Mouse (Mus musculus): ENCODE results near the gene Lrguk. TPM values are rescaled to one million over a fixed set of nuclear protein-coding genes. Genes with fewer than 3 reads are reported as not detected.

Gene Lrguk
- total RNA-seq (2021) = under 1 TPM; 0.02 to 0.04 TPM
- long read RNA-seq, experiment 1 = 0 reads
- long read RNA-seq, experiment 2 = 0 reads

GRCm38 (mm10) chr6:34028933-34029745, at the start of gene Lrguk:
Lrguk (plus strand) TSS chr6:34029448.
- DNase-seq = peak; percentile 83
- intact Hi-C loops (cut with DNase I; ENCODE audit: low total_unique reads) = no loop called here

DNA sequence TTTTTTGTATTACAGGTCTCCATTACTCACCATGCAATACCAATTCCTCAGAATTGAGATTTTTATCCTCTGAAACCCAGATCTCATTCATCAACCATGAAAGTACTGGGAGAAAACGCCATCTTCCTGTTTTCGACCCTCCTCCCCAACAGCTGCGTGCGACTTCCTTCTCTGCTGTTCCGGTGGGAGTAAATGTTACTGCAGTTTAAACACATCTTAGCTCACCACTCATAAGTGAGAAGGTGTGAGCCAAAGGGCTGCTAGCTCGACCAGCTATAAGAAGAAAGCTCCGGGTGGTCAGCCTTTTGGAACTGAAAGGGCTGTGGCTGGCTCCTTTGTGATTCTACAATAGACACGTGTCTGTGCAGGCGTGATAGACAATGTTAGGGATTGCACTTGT, 46.5 kb upstream of the Lrguk start:
- DNase-seq = no peak

DNA sequence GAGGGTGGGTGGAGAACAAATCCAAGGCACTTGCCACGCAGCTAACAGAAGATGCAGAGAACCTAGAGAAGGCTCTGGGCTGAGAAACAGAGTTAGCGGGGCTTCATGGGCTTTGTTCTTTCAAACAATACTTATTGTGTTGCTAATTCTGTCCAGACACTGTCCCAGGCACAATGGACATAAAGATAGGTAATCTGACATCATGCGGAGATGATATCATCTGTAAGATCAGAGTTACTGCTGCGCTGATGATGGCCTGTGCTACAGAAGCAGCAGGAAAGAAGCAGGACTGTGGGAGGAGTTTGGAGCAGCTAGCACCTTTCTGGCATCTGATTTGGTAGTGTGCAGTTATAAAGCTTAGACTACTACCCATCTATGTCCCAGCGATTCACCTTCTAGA, 42.1 kb upstream of the Lrguk start:
- intact Hi-C loops (cut with DNase I; ENCODE audit: low total_unique reads) = no loop called here
- no peak for DNase-seq

More for the DNA sequence above, 46.5 kb upstream of the Lrguk start:
- intact Hi-C loops (cut with DNase I; ENCODE audit: low total_unique reads) = no loop called here

GRCm38 (mm10) chr6:33992213-33993034, 36.8 kb upstream of the Lrguk start:
- intact Hi-C loops (cut with DNase I; ENCODE audit: low total_unique reads) = no loop called here
- DNase-seq = no peak

- intact Hi-C loops (cut with DNase I; ENCODE audit: low total_unique reads) = no loop called here
- no peak for DNase-seq
Observed at GRCm38 (mm10) chr6:33993842-33994241, 35.4 kb upstream of the Lrguk start.

DNA sequence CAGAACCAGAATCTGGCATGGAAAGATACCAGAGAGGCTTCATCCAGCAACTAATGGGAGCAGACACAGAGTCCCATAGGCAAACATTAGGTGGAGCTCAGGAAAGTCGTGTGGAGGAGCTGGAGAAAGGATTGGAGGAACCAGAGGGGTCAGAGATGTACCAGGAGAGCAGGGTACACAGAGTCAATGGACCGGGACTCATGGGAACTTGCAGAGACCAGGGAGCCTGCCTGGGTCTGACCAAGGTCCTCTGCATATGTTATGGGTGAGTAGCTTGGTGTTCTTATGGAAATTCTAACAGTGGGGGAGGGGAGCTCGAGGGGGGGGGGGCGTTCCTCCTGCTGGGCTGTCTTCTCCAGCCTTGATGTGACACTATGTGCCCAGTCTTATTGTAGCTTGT, 30.7 kb upstream of the Lrguk start:
- DNase-seq = no peak
- intact Hi-C loops (cut with DNase I; ENCODE audit: low total_unique reads) = no loop called here

DNA sequence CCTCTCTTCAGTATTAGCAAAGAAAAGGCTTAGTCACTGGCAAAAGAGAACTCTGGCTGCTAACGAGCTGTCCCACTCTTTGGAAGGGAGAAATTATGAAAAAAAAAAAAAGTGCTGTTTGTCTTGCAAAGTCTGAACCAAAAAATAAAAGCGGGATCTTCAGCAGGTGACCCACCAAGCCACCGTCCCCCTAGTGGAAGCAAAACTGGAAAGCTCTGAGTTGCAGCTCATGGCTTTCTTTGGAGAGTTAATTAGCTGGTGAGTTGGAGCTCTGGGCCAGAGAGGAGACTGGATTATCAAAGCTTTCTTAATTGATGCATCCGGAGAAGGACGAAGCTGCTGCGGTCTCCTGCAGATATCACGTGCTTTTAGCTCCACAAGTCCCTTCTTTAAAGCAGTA, 29.7 kb upstream of the Lrguk start:
- no peak for DNase-seq
- intact Hi-C loops (cut with DNase I; ENCODE audit: low total_unique reads) = no loop called here

DNA sequence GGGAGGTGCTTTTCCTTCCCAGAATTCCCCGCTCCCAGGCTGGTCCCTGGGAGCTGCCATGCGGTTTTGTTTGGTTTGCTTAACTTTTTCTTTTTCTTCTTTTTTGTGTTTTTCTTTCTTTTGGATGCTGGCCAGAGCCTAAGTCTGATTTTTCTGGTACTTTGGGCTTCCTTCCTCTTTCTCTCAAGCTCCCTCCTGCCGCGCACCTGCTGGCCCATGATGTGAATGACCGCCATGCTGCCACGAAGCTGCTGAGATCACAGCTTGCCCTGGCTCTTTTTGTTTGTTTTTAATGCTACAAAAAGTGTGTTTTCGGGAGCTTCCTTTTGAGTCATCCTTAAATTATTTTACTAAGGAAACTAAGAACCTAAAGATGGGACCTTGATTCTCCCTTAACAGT, 28.6 kb upstream of the Lrguk start:
- intact Hi-C loops (cut with DNase I; ENCODE audit: low total_unique reads) = no loop called here
- DNase-seq = no peak

- intact Hi-C loops (cut with DNase I; ENCODE audit: low total_unique reads) = no loop called here
Observed at GRCm38 (mm10) chr6:34003033-34003432, 26.2 kb upstream of the Lrguk start.

GRCm38 (mm10) chr6:34013469-34013868, 15.8 kb upstream of the Lrguk start:
- intact Hi-C loops (cut with DNase I; ENCODE audit: low total_unique reads) = no loop called here
- no peak for DNase-seq

More at GRCm38 (mm10) chr6:34003033-34003432, 26.2 kb upstream of the Lrguk start:
- DNase-seq = no peak

DNA sequence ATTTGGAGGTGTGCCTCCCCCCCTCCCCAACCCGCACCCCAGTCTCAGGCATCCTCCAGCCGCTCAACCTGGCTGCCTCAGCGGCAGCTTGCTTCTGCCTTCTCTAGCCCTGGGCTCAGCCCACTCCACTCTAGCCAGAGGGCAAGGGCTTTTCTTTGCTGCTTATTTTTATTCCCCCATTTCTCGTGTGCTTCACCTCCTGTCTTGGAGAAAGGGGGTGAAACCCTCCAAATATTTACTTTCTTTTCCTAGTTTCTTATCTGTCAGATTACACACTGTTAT, 439 bp downstream of the Lrguk start:
- intact Hi-C loops (cut with DNase I; ENCODE audit: low total_unique reads) = no loop called here

GRCm38 (mm10) chr6:34034096-34034495, 4.8 kb downstream of the Lrguk start:
- DNase-seq = no peak
- intact Hi-C loops (cut with DNase I; ENCODE audit: low total_unique reads) = no loop called here

More for the DNA sequence above, 439 bp downstream of the Lrguk start:
- DNase-seq = no peak

DNA sequence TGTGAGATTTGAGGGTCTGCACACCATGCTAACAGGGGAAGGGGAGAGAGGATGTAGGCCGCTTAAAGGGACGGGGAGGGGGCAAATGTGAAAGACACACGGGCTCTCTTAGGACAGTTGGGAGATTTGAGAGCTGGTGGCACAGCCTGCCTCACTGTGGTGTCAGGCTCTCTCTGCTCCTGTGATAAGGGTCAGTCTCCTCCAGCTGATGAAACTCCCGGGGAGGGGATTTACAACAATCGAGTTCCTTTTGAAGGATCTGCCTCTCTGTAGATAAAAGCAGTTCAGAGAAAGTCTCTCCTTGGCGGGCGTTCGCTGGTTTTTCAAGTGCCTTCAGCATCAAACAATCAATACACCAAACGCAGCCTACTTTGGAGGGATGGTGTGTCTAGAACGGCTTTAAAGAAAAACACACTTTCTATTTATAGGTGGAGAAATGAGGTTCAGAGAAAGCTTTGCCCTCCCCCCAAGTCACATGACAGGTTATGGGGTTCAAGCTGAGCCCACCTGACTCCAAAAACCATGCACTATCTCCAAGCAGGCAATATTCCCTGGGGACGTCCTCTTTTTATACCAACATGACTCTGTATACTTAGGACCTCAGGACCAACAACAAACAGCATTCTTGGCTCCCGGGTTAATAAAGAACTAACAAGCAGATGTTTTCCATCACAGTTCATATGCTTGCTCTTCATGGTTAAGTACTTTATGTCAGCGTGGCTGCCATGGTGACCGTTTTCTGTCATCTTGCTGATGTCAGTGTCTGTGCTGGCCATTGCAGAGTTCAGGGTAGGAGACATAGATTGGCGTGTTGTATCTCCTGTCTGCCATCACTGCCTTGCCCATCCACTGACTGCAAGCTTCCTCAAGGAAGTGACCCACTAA, 5.6 kb downstream of the Lrguk start:
- DNase-seq = no peak
- intact Hi-C loops (cut with DNase I; ENCODE audit: low total_unique reads) = no loop called here

DNA sequence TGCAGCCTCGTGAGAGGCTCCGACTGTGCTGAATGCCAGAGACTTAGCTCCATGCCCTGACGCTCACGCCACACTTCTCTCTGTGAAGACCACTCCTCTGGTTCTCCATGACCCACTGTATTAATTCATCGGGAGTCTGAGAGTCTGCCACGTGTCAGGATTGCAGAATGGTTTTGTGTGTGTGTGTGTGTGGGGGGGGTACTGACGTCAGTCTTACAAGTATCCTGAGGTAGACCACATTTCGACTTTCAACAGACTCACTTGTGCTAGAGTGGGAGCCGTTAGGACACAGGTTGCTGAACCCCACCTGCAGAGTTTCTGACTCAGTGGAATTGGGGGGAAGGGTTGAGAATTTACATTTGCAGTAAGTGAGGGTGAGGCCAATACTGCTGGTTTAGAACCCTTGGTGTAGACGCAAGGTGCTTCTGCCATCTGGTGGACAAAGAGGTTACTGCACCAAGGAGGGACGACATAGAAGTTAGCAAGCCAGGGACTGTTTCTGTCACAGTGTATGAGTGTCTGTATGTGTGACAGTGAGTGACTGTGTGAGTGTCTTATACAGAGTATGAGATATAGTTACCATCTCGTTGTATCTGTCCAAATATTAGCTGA, 11.5 kb downstream of the Lrguk start:
- peak; percentile 53 for DNase-seq
- intact Hi-C loops (cut with DNase I; ENCODE audit: low total_unique reads) = no loop called here

DNA sequence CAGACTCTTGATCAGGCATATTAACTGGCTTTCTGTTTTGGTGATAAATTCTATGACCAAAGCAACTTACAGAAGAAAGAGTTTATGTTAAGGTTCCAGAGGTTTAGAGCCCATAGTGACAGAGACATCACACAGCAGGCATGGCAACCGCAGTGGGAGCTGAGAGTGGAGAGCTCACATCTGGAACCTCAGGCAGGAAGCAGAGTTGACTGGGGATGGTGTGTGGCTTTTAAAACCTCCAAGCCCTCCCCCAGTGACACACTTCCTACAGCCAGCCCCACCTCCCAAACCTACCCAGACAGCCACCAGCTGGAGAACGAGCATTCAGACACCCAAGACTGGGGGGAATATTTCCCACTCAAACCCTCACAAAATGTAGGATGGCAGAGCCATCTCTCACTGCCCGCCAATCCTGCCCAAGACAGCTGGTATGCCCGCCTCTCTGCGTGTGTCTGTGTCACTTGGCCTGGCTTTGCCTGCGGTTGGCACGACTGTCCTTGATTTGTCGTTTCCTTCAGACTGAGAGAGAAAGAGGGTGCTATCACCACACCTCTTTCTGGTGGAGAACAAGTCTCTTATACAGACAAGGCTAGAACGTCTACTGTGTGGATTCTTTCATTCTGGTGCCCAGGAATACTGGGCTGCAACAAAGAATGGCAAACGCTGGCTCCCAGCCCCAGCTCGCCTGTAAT, 12.5 kb downstream of the Lrguk start:
- intact Hi-C loops (cut with DNase I; ENCODE audit: low total_unique reads) = no loop called here
- DNase-seq = no peak

DNA sequence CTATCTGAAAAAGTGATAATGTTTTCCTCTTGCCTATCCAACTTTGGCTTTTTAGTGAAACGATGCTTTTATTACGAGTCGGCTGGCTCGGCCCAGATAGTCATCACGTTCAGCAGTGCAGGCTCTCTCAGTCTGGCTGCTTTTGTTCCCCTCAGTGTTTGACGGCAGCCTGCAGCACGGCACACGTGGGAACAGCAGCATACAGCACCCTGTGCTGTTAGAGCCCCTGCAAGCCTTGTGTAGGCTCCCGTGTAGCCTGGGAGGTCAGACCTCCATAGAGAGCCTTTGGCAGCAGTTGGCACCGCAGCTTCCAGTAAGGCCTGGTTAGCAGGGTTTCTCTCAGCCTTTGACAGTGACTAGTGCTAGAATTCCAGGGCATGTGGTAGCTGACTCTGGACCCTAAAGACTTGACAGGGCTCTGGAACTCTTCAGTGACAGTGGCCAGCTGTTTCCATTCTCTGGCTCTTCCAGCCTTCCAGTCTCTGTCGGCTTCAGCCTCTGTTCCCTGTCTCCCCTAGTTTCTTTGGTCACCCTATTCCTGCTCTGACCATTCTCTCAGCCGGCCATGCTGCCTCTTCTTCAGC, 15.1 kb downstream of the Lrguk start:
- intact Hi-C loops (cut with DNase I; ENCODE audit: low total_unique reads) = no loop called here
- no peak for DNase-seq

- intact Hi-C loops (cut with DNase I; ENCODE audit: low total_unique reads) = no loop called here
- no peak for DNase-seq
Observed at GRCm38 (mm10) chr6:34044846-34045540, 15.7 kb downstream of the Lrguk start.

- intact Hi-C loops (cut with DNase I; ENCODE audit: low total_unique reads) = no loop called here
- no peak for DNase-seq
Observed at GRCm38 (mm10) chr6:34046551-34047186, 17.4 kb downstream of the Lrguk start.
